Mouse (Mus musculus): ENCODE results near the gene Bcas3. TPM values are rescaled to one million over a fixed set of nuclear protein-coding genes. Genes with fewer than 3 reads are reported as not detected.

Gene Bcas3
- polyA plus RNA-seq, 2 experiments: 22.2 to 28.2 TPM

- H3K4me1 ChIP-seq (ENCODE audit: control insufficient read depth, insufficient read depth, low read length): peaks cover 32% of the 10 kb centered on the region
- TF ChIP-seq POLR2A (IDR thresholded peaks at IDR 0.05; ENCODE audit: borderline replicate concordance, extremely low read depth, insufficient read depth, insufficient read length): no peak
- H3K27me3 ChIP-seq (ENCODE audit: control insufficient read depth, insufficient read depth, low read length): peaks cover 82% of the 10 kb centered on the region
- H3K9ac ChIP-seq (ENCODE audit: low read depth, low read length, severe bottlenecking): peak overlapping the region; percentile 85
- H3K4me2 ChIP-seq (replicated peaks; ENCODE audit: low read depth, low read length, severe bottlenecking): peak overlapping the region; percentile 89
- ATAC-seq (ENCODE audit: low FRiP score, low read depth) (no peak), DNase-seq (ENCODE audit: low spot score) (no peak)
- H3K27ac ChIP-seq (replicated peaks; ENCODE audit: low read depth, low read length): peak overlapping the region; percentile 71
- 21% methylated on average over 18 of the region's 20 CpGs for WGBS
- H3K36me3 ChIP-seq (ENCODE audit: control insufficient read depth, insufficient read depth, low read length): peaks cover 30% of the 10 kb centered on the region
- H3K9me3 ChIP-seq (ENCODE audit: control insufficient read depth, low read length): no peaks in the 10 kb centered on the region
- H3K4me3 ChIP-seq (replicated peaks; ENCODE audit: low read length): peak overlapping the region; percentile 50
Measured at GRCm38 (mm10) chr11:85838424-85839257, 485.7 kb downstream of the Bcas3 start.

DNA sequence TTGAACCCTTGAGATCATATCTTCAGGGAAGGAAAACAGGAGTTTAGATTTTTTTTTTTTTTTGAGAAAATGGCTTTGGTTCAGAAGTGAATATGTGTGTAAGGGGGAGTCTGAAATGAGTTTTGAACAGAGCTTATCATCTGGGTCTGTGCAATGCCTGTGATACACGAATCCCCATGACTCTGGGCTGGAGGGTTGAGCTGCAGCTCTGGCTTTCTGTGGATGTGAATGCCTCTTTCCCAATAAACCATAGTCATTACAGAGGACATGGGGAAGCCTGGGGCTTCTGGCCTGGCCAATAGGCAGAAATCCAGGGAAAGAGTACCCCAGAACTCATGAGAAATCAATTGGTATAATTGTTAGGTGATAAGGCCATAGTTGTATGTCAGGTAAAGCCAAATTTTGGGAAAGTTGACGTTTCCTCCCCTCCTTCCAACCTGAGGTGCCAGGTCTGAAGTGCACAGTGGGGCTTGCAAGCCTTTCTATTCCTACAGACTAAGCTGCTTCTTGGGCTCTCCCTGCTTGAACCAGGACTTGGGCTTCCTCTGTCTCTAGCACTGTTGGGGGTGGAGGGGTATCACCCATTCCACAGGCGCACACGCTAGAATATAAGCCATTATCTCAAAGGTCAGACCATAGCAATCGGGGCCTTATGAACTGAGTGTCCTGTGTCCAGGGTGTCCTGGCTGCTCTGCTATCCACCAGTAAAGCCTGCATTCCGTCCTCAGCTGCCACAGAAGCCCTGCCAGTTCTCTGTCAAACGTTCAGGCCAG is 486.5 kb downstream of the Bcas3 start:
- peak overlapping the region; percentile 50 for H3K4me3 ChIP-seq (replicated peaks; ENCODE audit: low read length)
- H3K36me3 ChIP-seq (ENCODE audit: control insufficient read depth, insufficient read depth, low read length): peaks cover 30% of the 10 kb centered on the region
- H3K9me3 ChIP-seq (ENCODE audit: control insufficient read depth, low read length): no peaks in the 10 kb centered on the region
- peaks cover 75% of the 10 kb centered on the region for H3K27me3 ChIP-seq (ENCODE audit: control insufficient read depth, insufficient read depth, low read length)
- H3K9ac ChIP-seq (ENCODE audit: low read depth, low read length, severe bottlenecking): peak overlapping the region; percentile 85
- no peak for ATAC-seq (ENCODE audit: low FRiP score, low read depth)
- no peak for DNase-seq (ENCODE audit: low spot score)
- no peak overlapping the region for H3K27ac ChIP-seq (replicated peaks; ENCODE audit: low read depth, low read length)
- WGBS: 25% methylated on average over 7 of the region's 7 CpGs
- TF ChIP-seq POLR2A (IDR thresholded peaks at IDR 0.05; ENCODE audit: borderline replicate concordance, extremely low read depth, insufficient read depth, insufficient read length): no peak
- H3K4me1 ChIP-seq (ENCODE audit: control insufficient read depth, insufficient read depth, low read length): peaks cover 35% of the 10 kb centered on the region
- peak overlapping the region; percentile 89 for H3K4me2 ChIP-seq (replicated peaks; ENCODE audit: low read depth, low read length, severe bottlenecking)

DNA sequence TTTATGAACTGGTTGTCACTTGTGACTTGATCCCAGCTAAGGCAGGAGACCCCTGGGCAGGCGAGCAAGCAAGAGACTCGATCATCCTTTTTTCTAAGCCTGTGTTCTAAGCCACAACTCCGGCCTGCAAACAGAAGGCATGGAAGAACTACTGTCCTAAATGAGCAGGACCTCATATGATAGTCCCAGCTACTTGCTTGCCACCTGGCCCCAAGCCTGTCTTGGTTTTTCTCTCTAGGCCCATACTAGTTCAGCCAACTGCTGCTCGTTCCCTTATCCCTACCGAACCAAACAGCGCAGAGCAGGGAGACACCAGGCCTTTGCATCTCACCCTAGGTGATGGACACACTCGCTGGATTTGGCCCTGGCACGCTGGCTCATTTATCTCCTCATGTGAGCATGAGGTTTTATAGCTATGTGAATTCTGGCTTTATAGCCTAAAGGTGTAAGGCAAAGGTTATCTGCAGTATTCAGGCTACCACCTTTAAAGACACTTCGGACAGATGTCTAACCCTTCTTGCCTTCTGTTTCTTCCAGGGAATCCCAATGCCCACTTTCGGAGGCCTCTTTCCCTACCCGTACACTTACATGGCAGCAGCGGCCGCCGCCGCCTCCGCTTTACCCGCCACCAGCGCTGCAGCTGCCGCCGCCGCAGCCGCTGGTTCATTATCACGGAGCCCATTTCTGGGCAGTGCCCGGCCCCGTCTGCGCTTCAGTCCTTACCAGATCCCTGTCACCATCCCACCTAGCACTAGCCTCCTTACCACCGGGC is 487.2 kb downstream of the Bcas3 start:
- Histone ChIP-seq H3K27me3 (ENCODE audit: control insufficient read depth, insufficient read depth, low read length) (peaks cover 67% of the 10 kb centered on the region), H3K4me1 (ENCODE audit: control insufficient read depth, insufficient read depth, low read length) (peaks cover 37% of the 10 kb centered on the region)

DNA sequence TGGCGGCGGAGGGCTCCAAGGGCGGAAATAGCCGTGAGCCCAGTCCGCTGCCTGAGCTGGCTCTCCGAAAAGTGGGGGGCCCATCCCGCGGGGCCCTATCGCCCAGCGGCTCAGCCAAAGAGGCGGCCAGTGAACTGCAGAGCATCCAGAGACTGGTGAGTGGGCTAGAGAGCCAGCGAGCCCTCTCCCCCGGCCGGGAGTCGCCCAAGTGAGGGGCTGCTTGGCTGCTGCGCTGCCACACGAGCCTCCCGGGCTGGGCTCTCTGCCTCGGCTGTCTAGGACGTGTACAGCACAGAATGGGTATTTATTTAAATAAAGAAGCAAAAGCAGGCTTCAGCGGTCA is 487.8 kb downstream of the Bcas3 start:
- Histone ChIP-seq H3K9ac (ENCODE audit: low read depth, low read length, severe bottlenecking) (peak overlapping the region; percentile 56), H3K4me2 (replicated peaks; ENCODE audit: low read depth, low read length, severe bottlenecking) (peak overlapping the region; percentile 89), H3K27ac (replicated peaks; ENCODE audit: low read depth, low read length) (peak overlapping the region; percentile 52), H3K27me3 (ENCODE audit: control insufficient read depth, insufficient read depth, low read length) (peaks cover 61% of the 10 kb centered on the region), H3K4me3 (replicated peaks; ENCODE audit: low read length) (peak overlapping the region; percentile 50), H3K36me3 (ENCODE audit: control insufficient read depth, insufficient read depth, low read length) (peaks cover 29% of the 10 kb centered on the region), H3K4me1 (ENCODE audit: control insufficient read depth, insufficient read depth, low read length) (peaks cover 37% of the 10 kb centered on the region), H3K9me3 (ENCODE audit: control insufficient read depth, low read length) (no peaks in the 10 kb centered on the region)
- no peak for ATAC-seq (ENCODE audit: low FRiP score, low read depth)
- TF ChIP-seq POLR2A (IDR thresholded peaks at IDR 0.05; ENCODE audit: borderline replicate concordance, extremely low read depth, insufficient read depth, insufficient read length): no peak
- WGBS: 7% methylated on average over 21 of the region's 21 CpGs
- no peak for DNase-seq (ENCODE audit: low spot score)

More for the DNA sequence above, 487.2 kb downstream of the Bcas3 start:
- Histone ChIP-seq H3K27ac (replicated peaks; ENCODE audit: low read depth, low read length) (peak overlapping the region; percentile 52), H3K36me3 (ENCODE audit: control insufficient read depth, insufficient read depth, low read length) (peaks cover 30% of the 10 kb centered on the region), H3K4me3 (replicated peaks; ENCODE audit: low read length) (peak overlapping the region; percentile 50), H3K9me3 (ENCODE audit: control insufficient read depth, low read length) (no peaks in the 10 kb centered on the region), H3K9ac (ENCODE audit: low read depth, low read length, severe bottlenecking) (peak overlapping the region; percentile 56), H3K4me2 (replicated peaks; ENCODE audit: low read depth, low read length, severe bottlenecking) (peak overlapping the region; percentile 89)
- no peak for TF ChIP-seq POLR2A (IDR thresholded peaks at IDR 0.05; ENCODE audit: borderline replicate concordance, extremely low read depth, insufficient read depth, insufficient read length)
- no peak for DNase-seq (ENCODE audit: low spot score)
- WGBS: 16% methylated on average over 27 of the region's 27 CpGs
- no peak for ATAC-seq (ENCODE audit: low FRiP score, low read depth)

DNA sequence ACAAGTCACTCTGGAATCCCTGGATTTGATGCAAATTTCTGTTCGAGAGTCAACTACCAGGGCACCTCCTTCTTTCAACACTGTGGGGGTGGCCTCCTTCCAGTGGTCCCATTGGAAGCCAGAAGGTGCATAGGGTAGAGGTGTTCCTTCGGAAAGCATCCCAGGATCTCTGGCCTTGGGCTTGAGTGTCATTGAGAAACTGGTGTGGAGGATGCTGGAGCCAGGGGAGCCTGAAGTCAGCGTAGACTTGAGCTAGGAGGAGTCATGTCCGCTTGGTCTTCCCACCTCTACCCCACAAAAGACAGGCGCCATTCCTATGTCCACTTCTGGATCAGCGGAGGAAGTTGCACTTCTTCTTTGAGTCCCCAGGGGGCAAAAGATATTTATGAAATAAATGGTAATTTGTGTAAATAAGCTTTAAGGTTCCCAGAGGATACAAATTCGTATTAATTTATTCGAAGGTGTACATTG is 488.3 kb downstream of the Bcas3 start:
- no peak for ATAC-seq (ENCODE audit: low FRiP score, low read depth)
- Histone ChIP-seq H3K4me3 (replicated peaks; ENCODE audit: low read length) (peak overlapping the region; percentile 50; the same call in 1 of the 2 replicates), H3K4me2 (replicated peaks; ENCODE audit: low read depth, low read length, severe bottlenecking) (peak overlapping the region; percentile 89), H3K9ac (ENCODE audit: low read depth, low read length, severe bottlenecking) (peak overlapping the region; percentile 56), H3K36me3 (ENCODE audit: control insufficient read depth, insufficient read depth, low read length) (peaks cover 26% of the 10 kb centered on the region), H3K27ac (replicated peaks; ENCODE audit: low read depth, low read length) (peak overlapping the region; percentile 55; the same call in 1 of the 2 replicates), H3K27me3 (ENCODE audit: control insufficient read depth, insufficient read depth, low read length) (peaks cover 57% of the 10 kb centered on the region), H3K9me3 (ENCODE audit: control insufficient read depth, low read length) (no peaks in the 10 kb centered on the region), H3K4me1 (ENCODE audit: control insufficient read depth, insufficient read depth, low read length) (peaks cover 37% of the 10 kb centered on the region)
- no peak for DNase-seq (ENCODE audit: low spot score)
- TF ChIP-seq POLR2A (IDR thresholded peaks at IDR 0.05; ENCODE audit: borderline replicate concordance, extremely low read depth, insufficient read depth, insufficient read length): no peak
- 16% methylated on average over 8 of the region's 8 CpGs for WGBS
